Mouse (Mus musculus) kidney, postnatal 0 days (tissue): ENCODE results near the gene Aven. TPM values are rescaled to one million over a fixed set of nuclear protein-coding genes. Genes with fewer than 3 reads are reported as not detected.
A peak's percentile ranks its signal among the peaks of the same experiment; 100 is the strongest.

ENCODE experiments used
- ATAC-seq: fragments of 200-750 bp; cut with Nextera tagmentation; replicated peaks from 2 replicates; pipeline ENCODE4 v1.8.0; 2017; ENCODE audit warnings: low read depth, moderate number of reproducible peaks, moderate TSS enrichment, moderate library complexity; ENCODE audit not compliant: low FRiP score
- DNase-seq: peaks from one replicate; pipeline ENCODE4 v3.0.0-alpha.2; 2016; ENCODE audit warnings: low spot score
- H3K27ac ChIP-seq: fragments of 300-500 bp; sonication (generic); 2 replicates; pipeline ENCODE4 v1.5.1; 2014; ENCODE audit warnings: mild to moderate bottlenecking
- H3K27me3 ChIP-seq: fragments of 300-500 bp; sonication (generic); 2 replicates; pipeline ENCODE4 v1.6.1; 2014; ENCODE audit warnings: low read length, mixed read lengths; ENCODE audit not compliant: insufficient read depth
- H3K36me3 ChIP-seq: fragments of 300-500 bp; sonication (generic); 2 replicates; pipeline ENCODE4 v1.6.1; 2014; ENCODE audit warnings: low read length, mixed read lengths; ENCODE audit not compliant: insufficient read depth
- H3K4me1 ChIP-seq: fragments of 300-500 bp; sonication (generic); replicated peaks from 2 replicates; pipeline ENCODE4 v1.6.1; 2014; ENCODE audit warnings: antibody characterized with exemption, low read length, mixed read lengths; ENCODE audit not compliant: insufficient read depth
- H3K4me2 ChIP-seq: fragments of 300-500 bp; sonication (generic); 2 replicates; pipeline ENCODE4 v1.6.1; 2014; ENCODE audit warnings: mild to moderate bottlenecking, low read length, moderate library complexity, mixed read lengths
- H3K4me3 ChIP-seq: fragments of 300-500 bp; sonication (generic); replicated peaks from 2 replicates; pipeline ENCODE4 v1.5.1; 2014; ENCODE audit warnings: low read depth, low read length
- H3K9ac ChIP-seq: fragments of 300-500 bp; sonication (generic); 2 replicates; pipeline ENCODE4 v1.6.1; 2014; ENCODE audit warnings: low read depth, low read length
- H3K9me3 ChIP-seq: fragments of 300-500 bp; sonication (generic); replicated peaks from 2 replicates; pipeline ENCODE4 v1.6.1; 2016; ENCODE audit warnings: low read length, inconsistent platforms, mixed read lengths
- CTCF ChIP-seq: IDR thresholded peaks from 2 replicates; pipeline ENCODE4 v1.5.1; 2016; ENCODE audit warnings: antibody characterized with exemption, low read depth, mild to moderate bottlenecking, moderate library complexity
- whole genome bisulfite sequencing: fragments of 180-500 bp; shearing (Covaris S2); extraction: QIAGEN DNeasy Blood & Tissue Kit; methylation state at CpG from one replicate; pipeline ENCODE4 v1.1.7; 2014; 5-methylcytosine and 5-hydroxymethylcytosine counted together
- polyA plus RNA-seq: library from polyadenylated mRNA; unstranded; fragments of >200 nt; fragmentation: Nextera tagmentation; extraction: Ambion mirVana; gene quantifications from 2 replicates; pipeline ENCODE4 v1.2.1, GENCODE M21; 2015

The Aven gene
- polyA plus RNA-seq, 1 experiment from 2014 or later = 6.2 TPM

- ATAC-seq = no peak
- Histone ChIP-seq H3K9me3 (no peaks in the 10 kb centered on the region), H3K27me3 (no peaks in the 10 kb centered on the region), H3K4me3 (no peak overlapping the region), H3K9ac (no peak overlapping the region), H3K4me1 (no peaks in the 10 kb centered on the region), H3K36me3 (no peaks in the 10 kb centered on the region), H3K4me2 (no peak overlapping the region), H3K27ac (no peak overlapping the region)
- WGBS = 76% methylated on average over 3 of the region's 3 CpGs
- TF ChIP-seq CTCF = no peak
- DNase-seq = no peak
Observed at GRCm38 (mm10) chr2:112595807-112596206, 103.0 kb downstream of the Aven start.

- ATAC-seq (no peak), DNase-seq (no peak)
- WGBS = 80% methylated on average over 5 of the region's 5 CpGs
- no peaks in the 10 kb centered on the region for H3K9me3 ChIP-seq
- H3K4me1 ChIP-seq = no peaks in the 10 kb centered on the region
- H3K4me3 ChIP-seq = no peak overlapping the region
- H3K27ac ChIP-seq = no peak overlapping the region
- no peak for TF ChIP-seq CTCF
- no peaks in the 10 kb centered on the region for H3K36me3 ChIP-seq
- H3K4me2 ChIP-seq = no peak overlapping the region
- no peaks in the 10 kb centered on the region for H3K27me3 ChIP-seq
- H3K9ac ChIP-seq = no peak overlapping the region
Observed at GRCm38 (mm10) chr2:112596415-112596814, 103.7 kb downstream of the Aven start.

- TF ChIP-seq CTCF = no peak
- H3K4me2 ChIP-seq = no peak overlapping the region
- no peaks in the 10 kb centered on the region for H3K36me3 ChIP-seq
- WGBS = 79% methylated on average over 1 of the region's 1 CpGs
- no peak overlapping the region for H3K4me3 ChIP-seq
- H3K27me3 ChIP-seq = no peaks in the 10 kb centered on the region
- H3K4me1 ChIP-seq = no peaks in the 10 kb centered on the region
- ATAC-seq = no peak
- no peaks in the 10 kb centered on the region for H3K9me3 ChIP-seq
- no peak overlapping the region for H3K9ac ChIP-seq
- DNase-seq = no peak
- H3K27ac ChIP-seq = no peak overlapping the region
Observed at GRCm38 (mm10) chr2:112597064-112597463, 104.3 kb downstream of the Aven start.

- no peak overlapping the region for H3K4me3 ChIP-seq
- H3K4me1 ChIP-seq = no peaks in the 10 kb centered on the region
- no peaks in the 10 kb centered on the region for H3K9me3 ChIP-seq
- H3K27me3 ChIP-seq = no peaks in the 10 kb centered on the region
- no peak overlapping the region for H3K4me2 ChIP-seq
- TF ChIP-seq CTCF = no peak
- WGBS = 67% methylated on average over 10 of the region's 10 CpGs
- ATAC-seq (no peak), DNase-seq (peak; percentile 14)
- no peaks in the 10 kb centered on the region for H3K36me3 ChIP-seq
- no peak overlapping the region for H3K9ac ChIP-seq
- H3K27ac ChIP-seq = no peak overlapping the region
Observed at GRCm38 (mm10) chr2:112600222-112600621, 107.5 kb downstream of the Aven start.

GRCm38 (mm10) chr2:112602487-112602886 lies 109.7 kb downstream of the Aven start:
- Histone ChIP-seq H3K27me3 (no peaks in the 10 kb centered on the region), H3K9me3 (no peaks in the 10 kb centered on the region), H3K36me3 (no peaks in the 10 kb centered on the region), H3K4me3 (no peak overlapping the region), H3K9ac (no peak overlapping the region), H3K27ac (no peak overlapping the region), H3K4me2 (no peak overlapping the region), H3K4me1 (no peaks in the 10 kb centered on the region)
- TF ChIP-seq CTCF = no peak
- DNase-seq (no peak), ATAC-seq (no peak)
- 60% methylated on average over 8 of the region's 8 CpGs for WGBS

- TF ChIP-seq CTCF = no peak
- no peak overlapping the region for H3K27ac ChIP-seq
- H3K4me1 ChIP-seq = no peaks in the 10 kb centered on the region
- H3K9me3 ChIP-seq = no peaks in the 10 kb centered on the region
- DNase-seq = no peak
- H3K36me3 ChIP-seq = no peaks in the 10 kb centered on the region
- no peak overlapping the region for H3K9ac ChIP-seq
- H3K4me3 ChIP-seq = no peak overlapping the region
- no peaks in the 10 kb centered on the region for H3K27me3 ChIP-seq
- ATAC-seq = no peak
- no peak overlapping the region for H3K4me2 ChIP-seq
- 86% methylated on average over 3 of the region's 3 CpGs for WGBS
Observed at GRCm38 (mm10) chr2:112606536-112606935, 113.8 kb downstream of the Aven start.

GRCm38 (mm10) chr2:112612628-112613027 lies 119.9 kb downstream of the Aven start:
- H3K9ac ChIP-seq = no peak overlapping the region
- H3K27ac ChIP-seq = no peak overlapping the region
- H3K27me3 ChIP-seq = no peaks in the 10 kb centered on the region
- no peak overlapping the region for H3K4me2 ChIP-seq
- H3K4me3 ChIP-seq = no peak overlapping the region
- no peaks in the 10 kb centered on the region for H3K36me3 ChIP-seq
- ATAC-seq = no peak
- peak; percentile 44; the same call in 1 of the 2 replicates for TF ChIP-seq CTCF
- no peaks in the 10 kb centered on the region for H3K4me1 ChIP-seq
- DNase-seq = no peak
- no peaks in the 10 kb centered on the region for H3K9me3 ChIP-seq
- WGBS = 85% methylated on average over 3 of the region's 3 CpGs
